Mouse (Mus musculus): ENCODE data around the gene Zmiz1.

The Zmiz1 gene

GRCm38 (mm10) chr14:25555848-25556247, 96.9 kb downstream of the Zmiz1 start:
- no peak for DNase-seq (ENCODE audit: low spot score in 2 of 2)

GRCm38 (mm10) chr14:25557014-25557413, 98.0 kb downstream of the Zmiz1 start:
- no peak for DNase-seq (ENCODE audit: low spot score in 2 of 2)

- DNase-seq (ENCODE audit: low spot score in 2 of 2): no peak
Measured at GRCm38 (mm10) chr14:25558479-25558878, 99.5 kb downstream of the Zmiz1 start.

GRCm38 (mm10) chr14:25559907-25560306, 100.9 kb downstream of the Zmiz1 start:
- no peak for DNase-seq (ENCODE audit: low spot score in 2 of 2)

- no peak for DNase-seq (ENCODE audit: low spot score in 2 of 2)
Measured at GRCm38 (mm10) chr14:25560841-25561240, 101.9 kb downstream of the Zmiz1 start.

GRCm38 (mm10) chr14:25561716-25562115, 102.7 kb downstream of the Zmiz1 start:
- DNase-seq (ENCODE audit: low spot score in 2 of 2): no peak

- no peak for DNase-seq (ENCODE audit: low spot score in 2 of 2)
Measured at GRCm38 (mm10) chr14:25562447-25562846, 103.5 kb downstream of the Zmiz1 start.

- no peak for DNase-seq (ENCODE audit: low spot score in 2 of 2)
Measured at GRCm38 (mm10) chr14:25562909-25563308, 103.9 kb downstream of the Zmiz1 start.

GRCm38 (mm10) chr14:25564577-25564976, 105.6 kb downstream of the Zmiz1 start:
- DNase-seq (ENCODE audit: low spot score in 2 of 2): no peak

GRCm38 (mm10) chr14:25565344-25566088, 106.5 kb downstream of the Zmiz1 start:
- DNase-seq (ENCODE audit: low spot score in 2 of 2): peak; percentile 85 to 87

GRCm38 (mm10) chr14:25567245-25567644, 108.3 kb downstream of the Zmiz1 start:
- DNase-seq (ENCODE audit: low spot score in 2 of 2): peak; percentile 52 to 67

GRCm38 (mm10) chr14:25567837-25568236, 108.9 kb downstream of the Zmiz1 start:
- no peak for DNase-seq (ENCODE audit: low spot score in 2 of 2)

- DNase-seq (ENCODE audit: low spot score in 2 of 2): no peak
Measured at GRCm38 (mm10) chr14:25574047-25574870, 115.3 kb downstream of the Zmiz1 start.

- DNase-seq (ENCODE audit: low spot score in 2 of 2): no peak
Measured at GRCm38 (mm10) chr14:25576642-25577041, 117.7 kb downstream of the Zmiz1 start.

- no peak for DNase-seq (ENCODE audit: low spot score in 2 of 2)
Measured at GRCm38 (mm10) chr14:25577431-25577830, 118.4 kb downstream of the Zmiz1 start.

- DNase-seq (ENCODE audit: low spot score in 2 of 2): no peak
Measured at GRCm38 (mm10) chr14:25579597-25579996, 120.6 kb downstream of the Zmiz1 start.

- no peak for DNase-seq (ENCODE audit: low spot score in 2 of 2)
Measured at GRCm38 (mm10) chr14:25580397-25580796, 121.4 kb downstream of the Zmiz1 start.

GRCm38 (mm10) chr14:25582603-25583002, 123.6 kb downstream of the Zmiz1 start:
- DNase-seq (ENCODE audit: low spot score in 2 of 2): no peak

GRCm38 (mm10) chr14:25583899-25584298, 124.9 kb downstream of the Zmiz1 start:
- no peak for DNase-seq (ENCODE audit: low spot score in 2 of 2)

- peak in 1 of 2 experiments; percentile 48 for DNase-seq (ENCODE audit: low spot score in 2 of 2)
Measured at GRCm38 (mm10) chr14:25585545-25586301, 126.7 kb downstream of the Zmiz1 start.

GRCm38 (mm10) chr14:25586846-25587486, 128.0 kb downstream of the Zmiz1 start:
- DNase-seq (ENCODE audit: low spot score in 2 of 2): no peak
